Mouse (Mus musculus): Measurements from ENCODE around the gene Rac3. TPM values are rescaled to one million over a fixed set of nuclear protein-coding genes. Genes with fewer than 3 reads are reported as not detected.
"Not testable (repeated sequence)": the region's sequence is repeated elsewhere in the genome, so short reads cannot be mapped to it uniquely, and the experiment has no call there.

The Rac3 gene
- total RNA-seq (2021), result 1 to 10 TPM; 1.5 to 1.8 TPM

GRCm38 (mm10) chr11:120721124-120722066, at the start of gene Rac3:
Gene Rac3, plus strand, starts transcription at chr11:120721470.
- peak; percentile 71 for DNase-seq

GRCm38 (mm10) chr11:120672687-120673593, 48.3 kb upstream of the Rac3 start, which contains the start of gene Aspscr1:
Gene Aspscr1, plus strand, starts transcription at chr11:120672973.
- peak; percentile 96 for DNase-seq

GRCm38 (mm10) chr11:120673594-120674122, 47.6 kb upstream of the Rac3 start:
- DNase-seq, result no peak

DNA sequence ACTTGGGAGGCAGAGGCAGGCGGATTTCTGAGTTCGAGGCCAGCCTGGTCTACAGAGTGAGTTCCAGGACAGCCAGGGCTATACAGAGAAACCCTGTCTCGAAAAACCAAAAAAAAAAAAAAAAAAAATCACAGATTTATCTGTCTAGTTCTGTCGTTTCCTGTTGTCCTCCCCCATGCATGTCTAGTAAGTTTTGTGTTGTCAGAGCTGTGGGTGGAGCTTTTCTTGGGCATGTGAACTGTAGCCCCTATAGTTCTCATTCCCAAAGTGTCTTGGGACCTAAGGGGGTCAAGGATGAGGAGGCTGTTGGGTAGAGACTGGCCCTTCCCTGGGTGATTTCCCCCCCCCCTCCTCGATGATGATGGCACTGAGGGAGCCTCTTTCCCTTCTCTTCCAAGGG, 45.4 kb upstream of the Rac3 start:
- DNase-seq, result not testable (repeated sequence)

DNA sequence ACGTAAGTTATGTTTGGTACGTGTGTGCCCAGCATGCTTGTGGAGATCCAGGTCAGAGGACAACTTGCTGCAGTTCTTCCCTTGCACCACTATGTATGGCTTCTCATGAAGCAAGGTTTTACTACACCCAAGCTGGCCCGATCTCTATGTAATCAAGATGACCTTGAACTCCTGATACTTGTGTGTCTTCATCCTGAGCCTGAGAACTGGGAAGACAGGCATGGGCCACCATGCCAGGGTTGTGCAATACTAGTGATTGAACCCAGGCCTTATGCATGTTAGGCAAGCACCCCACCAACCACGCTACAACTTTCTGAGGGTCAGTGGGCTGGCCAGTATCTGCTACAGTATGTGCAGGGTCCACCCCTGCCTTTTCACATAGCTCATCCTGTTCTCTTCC, 44.3 kb upstream of the Rac3 start:
- no peak for DNase-seq

GRCm38 (mm10) chr11:120679909-120680308, 41.4 kb upstream of the Rac3 start:
- DNase-seq, result peak; percentile 44

DNA sequence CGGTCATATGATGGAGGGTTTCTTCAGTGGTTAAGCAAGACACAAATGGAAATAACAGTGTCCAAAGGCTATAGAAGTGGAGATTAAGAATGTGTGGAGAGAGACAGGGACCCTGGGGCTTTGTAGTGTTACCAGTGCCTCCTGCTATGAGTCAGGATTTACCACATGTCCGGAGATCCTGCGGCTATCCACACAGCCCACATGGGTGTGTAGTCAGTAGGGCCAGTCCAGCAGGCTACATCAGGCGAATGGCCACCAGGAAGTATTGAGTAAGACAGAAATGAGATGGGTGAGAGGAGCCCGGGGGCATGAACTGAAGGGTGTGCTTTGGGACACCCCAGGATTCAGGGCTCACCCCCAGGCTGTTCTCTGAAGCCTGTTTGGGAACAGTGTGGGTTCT, 38.6 kb upstream of the Rac3 start:
- no peak for DNase-seq

- DNase-seq, result no peak
Measured at GRCm38 (mm10) chr11:120683536-120683935, 37.7 kb upstream of the Rac3 start.

GRCm38 (mm10) chr11:120684086-120684485, 37.2 kb upstream of the Rac3 start:
- DNase-seq, result no peak

- no peak for DNase-seq
Measured at GRCm38 (mm10) chr11:120684660-120685059, 36.6 kb upstream of the Rac3 start.

DNA sequence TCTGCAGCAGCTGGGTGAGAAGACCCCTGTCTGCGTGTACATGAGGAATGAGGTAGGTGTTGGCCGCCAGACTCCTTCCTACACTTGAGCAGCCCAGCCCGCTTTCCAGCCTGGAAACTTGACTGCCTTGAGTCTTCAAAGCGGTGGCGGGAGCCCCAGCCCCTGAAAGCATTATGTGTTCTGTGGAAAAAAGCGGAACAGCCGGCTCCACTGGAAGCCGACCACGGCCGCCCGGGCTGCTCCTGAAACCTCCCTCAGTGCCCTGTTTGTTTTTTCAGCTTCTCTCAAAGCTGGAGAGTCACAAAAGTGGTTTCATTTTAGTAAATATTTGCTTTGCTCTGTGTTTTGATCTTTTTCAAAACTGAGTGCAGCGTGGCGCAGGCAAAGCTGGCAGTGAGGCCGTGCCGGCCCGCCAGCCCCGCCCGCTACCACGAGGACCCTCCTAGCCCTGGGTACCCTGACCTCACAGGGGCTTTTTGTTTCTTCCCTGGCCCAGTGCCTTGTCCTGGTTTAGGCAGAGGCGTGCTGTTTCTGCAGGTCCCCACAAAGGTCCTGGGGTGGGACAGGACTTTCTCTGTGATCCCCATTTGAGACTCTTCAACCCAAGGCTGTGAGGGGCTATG, 34.5 kb upstream of the Rac3 start:
- no peak for DNase-seq

- no peak for DNase-seq
Measured at GRCm38 (mm10) chr11:120689365-120689764, 31.9 kb upstream of the Rac3 start.

DNA sequence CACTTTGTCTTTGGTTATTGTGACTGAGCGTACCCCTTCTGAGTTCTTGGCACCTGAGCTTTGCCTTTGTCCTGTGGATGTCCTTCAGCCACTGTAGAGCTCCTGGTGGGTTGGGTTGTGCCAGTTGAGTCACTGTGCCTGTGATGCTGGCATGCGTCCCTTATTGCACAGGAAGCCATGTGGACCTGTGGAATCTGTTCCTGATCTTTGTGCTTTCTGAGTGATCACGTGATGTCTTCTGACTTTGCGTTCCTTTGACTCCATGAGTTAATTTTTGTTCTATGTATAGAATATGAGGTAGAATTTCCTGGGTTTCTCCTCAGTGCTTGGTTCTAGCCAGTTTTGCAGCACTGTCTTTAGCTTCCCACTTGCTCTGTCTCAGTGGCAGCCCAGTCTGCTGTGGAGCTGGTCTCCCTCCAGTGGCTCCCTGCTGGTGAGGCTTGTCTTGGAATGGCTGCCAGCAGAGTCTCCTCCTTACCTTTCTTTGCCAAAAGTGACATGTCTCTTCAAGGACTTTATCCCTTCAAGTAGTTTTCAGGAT, 28.7 kb upstream of the Rac3 start:
- peak; percentile 50 for DNase-seq

GRCm38 (mm10) chr11:120693461-120693860, 27.8 kb upstream of the Rac3 start:
- DNase-seq, result no peak

DNA sequence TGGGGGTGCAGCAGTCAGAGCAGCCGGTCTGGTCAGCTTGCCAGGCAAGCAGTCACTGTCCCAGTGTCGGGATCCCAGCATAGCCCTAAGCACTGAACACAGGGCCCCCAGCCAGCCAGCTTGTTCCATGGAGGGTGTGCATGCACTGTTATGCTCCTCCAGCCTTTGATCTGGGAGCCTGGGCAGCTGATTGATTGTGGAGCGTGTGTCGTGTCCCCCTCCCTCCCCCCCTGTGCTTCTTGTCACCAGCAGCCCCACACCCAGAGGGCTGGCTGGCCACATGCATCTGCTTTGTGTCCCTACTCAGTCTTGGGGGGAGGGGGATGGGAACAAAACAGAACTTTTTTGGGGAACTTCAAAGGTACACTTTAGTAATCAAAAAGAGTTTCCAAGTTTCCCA, 26.1 kb upstream of the Rac3 start:
- peak; percentile 30 for DNase-seq

DNA sequence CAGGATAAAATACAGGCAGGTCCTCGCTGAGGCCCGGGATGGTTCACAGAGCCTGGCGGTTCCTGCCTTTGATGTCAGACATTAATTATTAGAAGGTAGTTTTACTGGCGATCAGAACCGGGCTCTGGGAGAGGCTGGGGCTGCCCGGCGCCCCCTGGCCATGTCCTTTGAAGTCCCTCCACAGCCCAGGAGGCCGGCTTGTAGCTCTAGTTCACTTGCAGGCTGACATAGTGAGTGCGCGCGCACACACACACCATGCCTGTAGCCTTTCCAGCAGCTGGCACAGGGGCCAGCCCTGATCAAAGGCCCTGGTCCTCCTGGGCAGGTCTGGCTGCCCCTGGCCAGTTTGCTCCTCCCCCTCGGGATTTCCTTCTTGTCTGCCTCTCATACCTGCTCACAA, 25.6 kb upstream of the Rac3 start:
- no peak for DNase-seq

DNA sequence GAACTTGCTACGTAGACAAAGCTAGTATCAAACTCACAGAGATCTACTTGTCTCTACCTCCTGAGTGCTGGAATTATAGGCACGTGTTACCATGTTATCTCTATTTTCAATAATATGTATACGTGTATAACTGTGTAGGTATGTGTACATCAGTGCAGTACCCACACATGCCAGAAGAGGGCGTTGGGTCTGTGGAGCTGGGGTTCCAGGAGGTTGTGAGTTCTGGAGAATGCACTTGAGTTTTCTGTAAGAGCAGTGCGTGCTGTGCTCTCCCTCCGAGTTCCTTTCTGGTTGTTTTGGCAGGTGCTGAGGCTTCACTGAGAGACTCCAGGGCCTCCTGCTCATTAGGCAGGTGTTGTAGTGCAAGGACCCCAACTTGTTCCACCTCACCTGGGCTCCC, 24.7 kb upstream of the Rac3 start:
- no peak for DNase-seq

GRCm38 (mm10) chr11:120697741-120698140, 23.5 kb upstream of the Rac3 start:
- DNase-seq, result peak; percentile 71

- peak; percentile 59 for DNase-seq
Measured at GRCm38 (mm10) chr11:120703696-120704454, 17.4 kb upstream of the Rac3 start.

DNA sequence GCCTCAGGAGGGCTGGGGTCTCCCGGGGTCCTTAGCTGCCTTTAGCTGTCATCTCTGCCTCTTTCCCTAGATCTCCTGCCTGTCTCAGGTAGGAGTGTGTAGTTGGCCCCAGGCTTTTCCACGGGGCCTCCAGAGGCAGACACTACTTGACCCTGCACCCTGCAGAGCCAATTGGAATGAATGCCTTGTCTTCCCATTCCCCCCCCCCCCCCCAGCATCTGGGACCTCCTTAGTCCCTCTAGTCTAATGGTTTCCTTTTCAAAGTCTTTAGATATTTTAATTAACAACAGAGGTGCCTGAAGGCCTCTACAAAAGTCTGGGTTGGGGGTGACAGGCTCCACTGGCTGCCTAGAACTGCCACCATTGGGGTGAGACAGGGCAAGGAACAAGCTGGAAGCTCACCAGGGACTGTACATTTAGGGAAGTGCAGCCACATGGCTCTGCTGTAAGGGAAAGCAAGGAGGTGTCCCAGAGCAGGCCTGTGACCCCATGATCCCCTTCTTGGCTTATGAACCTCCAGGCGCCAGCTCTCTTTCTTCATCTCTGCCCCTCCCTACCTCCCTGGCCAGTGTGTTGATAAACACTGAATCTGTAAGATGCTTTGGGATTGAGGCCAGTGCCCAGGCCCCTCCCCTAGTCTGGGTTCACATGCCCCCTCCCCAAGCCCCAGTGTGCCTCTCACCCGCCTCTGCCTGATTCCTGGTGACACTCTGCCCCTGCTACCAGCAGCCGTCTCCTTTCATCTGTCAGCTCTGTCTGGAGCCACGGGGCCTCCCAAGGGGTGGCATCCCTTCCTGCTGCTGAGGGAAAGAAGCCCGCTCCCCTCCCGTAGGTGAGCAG, 16.6 kb upstream of the Rac3 start:
- DNase-seq, result no peak

Measured in heart, postnatal 4 days (tissue).